In the genomic region with DNA sequence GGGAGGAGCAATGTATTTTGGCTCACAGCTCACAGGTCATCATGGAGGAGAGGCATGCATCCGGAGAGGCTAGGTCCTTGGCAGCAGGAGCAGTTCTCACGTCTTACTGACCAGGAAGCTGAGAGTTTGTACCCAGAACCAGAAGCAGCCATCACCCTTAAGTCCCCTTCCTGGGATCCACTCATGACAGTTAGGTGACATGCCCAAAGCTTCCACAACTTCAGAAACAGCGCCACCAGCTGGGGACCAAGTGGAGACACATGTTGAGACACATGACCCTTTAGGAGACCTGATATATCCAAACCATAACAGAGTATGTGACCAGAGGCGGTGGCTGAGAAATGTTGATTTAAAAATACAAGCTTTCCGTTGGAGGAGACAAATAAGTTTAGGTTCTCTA, we compare ENCODE assay signal across 23 mouse cellular contexts. TPM values are rescaled to one million over a fixed set of nuclear protein-coding genes. Genes with fewer than 3 reads are reported as not detected.
DNase-seq lines count a peak whose midpoint lies in the region; ATAC-seq and TF ChIP-seq lines count a peak whose summit lies in the region.
"Had no signal": no experiment of that assay in that cellular context is flagged by ENCODE, and none has a peak within 500 bp of the region (broad histone marks: within the 10 kb centered on the region; RNA-seq: fewer than 3 reads in every experiment).

No protein-coding gene starts in this region.

- H3K4me2 ChIP-seq in lung, postnatal 0 days (replicated peaks; ENCODE audit: low read depth, low read length) = no peak overlapping the region
- H3K4me2 ChIP-seq: embryonic facial prominence, embryonic 15.5 days; forebrain, embryonic 13.5 days; liver, embryonic 13.5 days had no signal

- no peaks in the 10 kb centered on the region for H3K27me3 ChIP-seq in heart, embryonic 10.5 days (ENCODE audit: insufficient read depth, poor library complexity, severe bottlenecking)
- H3K27me3 ChIP-seq in lung, postnatal 0 days (replicated peaks; ENCODE audit: insufficient read depth, low read length) = no peaks in the 10 kb centered on the region
- no peaks in the 10 kb centered on the region; the same call in 1 of the 2 replicates for H3K27me3 ChIP-seq in ES-Bruce4 (ENCODE audit: control insufficient read depth, insufficient read depth, low read length, poor library complexity, severe bottlenecking)
- H3K27me3 ChIP-seq: embryonic facial prominence, embryonic 15.5 days; forebrain, embryonic 13.5 days; liver, embryonic 13.5 days had no signal

- H3K36me3 ChIP-seq in heart, embryonic 10.5 days = no peaks in the 10 kb centered on the region
- H3K36me3 ChIP-seq in lung, postnatal 0 days (ENCODE audit: insufficient read depth, low read length) = no peaks in the 10 kb centered on the region
- H3K36me3 ChIP-seq in ES-Bruce4 (ENCODE audit: control insufficient read depth, insufficient read depth, low read length, poor library complexity, severe bottlenecking) = no peaks in the 10 kb centered on the region
- H3K36me3 ChIP-seq: embryonic facial prominence, embryonic 15.5 days; liver, embryonic 13.5 days had no signal

- H3K9me3 ChIP-seq in heart, embryonic 10.5 days = no peaks in the 10 kb centered on the region
- no peaks in the 10 kb centered on the region for H3K9me3 ChIP-seq in lung, postnatal 0 days (ENCODE audit: low read length)
- H3K9me3 ChIP-seq in ES-Bruce4 (replicated peaks; ENCODE audit: control insufficient read depth, insufficient read depth, low read length, poor library complexity, severe bottlenecking) = no peaks in the 10 kb centered on the region
- H3K9me3 ChIP-seq: embryonic facial prominence, embryonic 15.5 days; forebrain, embryonic 13.5 days; liver, embryonic 13.5 days had no signal

- H3K9ac ChIP-seq in lung, postnatal 0 days (replicated peaks; ENCODE audit: low read depth) = no peak overlapping the region
- no peak overlapping the region for H3K9ac ChIP-seq in ES-Bruce4 (ENCODE audit: low read depth, poor library complexity, severe bottlenecking)
- H3K9ac ChIP-seq: embryonic facial prominence, embryonic 15.5 days; forebrain, embryonic 13.5 days; liver, embryonic 13.5 days had no signal

- H3K27ac ChIP-seq in heart, embryonic 10.5 days = no peak overlapping the region
- H3K27ac ChIP-seq in lung, postnatal 0 days (ENCODE audit: low read length) = no peak overlapping the region
- no peak overlapping the region for H3K27ac ChIP-seq in ES-Bruce4 (ENCODE audit: insufficient read depth, low read length)
- H3K27ac ChIP-seq: embryonic facial prominence, embryonic 15.5 days; forebrain, embryonic 13.5 days; liver, embryonic 13.5 days had no signal

- no peak for ATAC-seq in lung, postnatal 0 days
- ATAC-seq: activated CD4-positive, CD25-positive, alpha-beta regulatory T cell, adult 4 months; forebrain, embryonic 13.5 days had no signal

- no peak overlapping the region for H3K4me3 ChIP-seq in heart, embryonic 10.5 days
- no peak overlapping the region for H3K4me3 ChIP-seq in lung, postnatal 0 days (ENCODE audit: low read depth, low read length)
- no peak overlapping the region for H3K4me3 ChIP-seq in ES-Bruce4 (ENCODE audit: low read depth, low read length)
- H3K4me3 ChIP-seq: embryonic facial prominence, embryonic 15.5 days; forebrain, embryonic 13.5 days; liver, embryonic 13.5 days had no signal

- peaks cover 9% of the 10 kb centered on the region for H3K4me1 ChIP-seq in heart, embryonic 10.5 days
- H3K4me1 ChIP-seq in lung, postnatal 0 days (ENCODE audit: insufficient read depth, low read depth, low read length) = no peaks in the 10 kb centered on the region
- no peaks in the 10 kb centered on the region for H3K4me1 ChIP-seq in ES-Bruce4 (ENCODE audit: control insufficient read depth, insufficient read depth, low read length)
- H3K4me1 ChIP-seq: embryonic facial prominence, embryonic 15.5 days; forebrain, embryonic 13.5 days; liver, embryonic 13.5 days had no signal

- intact Hi-C loops in heart, postnatal 25 days (cut with DNase I) = no loop called here

- no peak for TF ChIP-seq POLR2A in ES-Bruce4 (IDR thresholded peaks at IDR 0.05; ENCODE audit: insufficient read depth, low read length)

- no peak for TF ChIP-seq EP300 in lung, postnatal 0 days (IDR thresholded peaks at IDR 0.05)
- no peak for TF ChIP-seq EP300 in ES-Bruce4 (IDR thresholded peaks at IDR 0.05; ENCODE audit: insufficient read depth, low read depth, low read length)

- peak; percentile 38 for DNase-seq in heart, embryonic 10.5 days (ENCODE audit: low spot score)
- DNase-seq in heart, postnatal 25 days (ENCODE audit: low spot score) = no peak
- DNase-seq in lung, postnatal 0 days (ENCODE audit: low spot score) = no peak
- DNase-seq in lung, postnatal 4 days = no peak
- DNase-seq in c-Kit-positive CD71-positive TER-119-positive erythroid progenitor cells, embryonic 14.5 days (ENCODE audit: low spot score) = peak; percentile 3
- no peak for DNase-seq in right cerebral cortex, adult 18-20 months
- DNase-seq in frontal cortex, postnatal 36 days (ENCODE audit: low spot score in 2 of 2) = no peak
- DNase-seq: cerebellum, adult 11-12 months; gastrocnemius, postnatal 10 days; heart, postnatal 4 days; kidney, adult 11 months; liver, embryonic 13.5 days had no signal

- TF ChIP-seq CTCF in lung, postnatal 0 days (IDR thresholded peaks at IDR 0.05) = peak; percentile 47
- TF ChIP-seq CTCF in ES-Bruce4 (IDR thresholded peaks at IDR 0.05; ENCODE audit: low read depth, low read length) = peak; percentile 57

- WGBS in heart, embryonic 10.5 days = 69% methylated on average over 5 of the region's 5 CpGs
- 63% methylated on average over 5 of the region's 5 CpGs for WGBS in lung, postnatal 0 days

RNA-seq across cellular contexts. Expression of gene Olfr157, which starts 8.0 kb away (rescaled TPM):
- polyA plus RNA-seq in heart, embryonic 10.5 days (2016; fragmentation: Nextera tagmentation; extraction: Ambion mirVana) = 0.10 TPM in 1 of 2 replicates, not detected in the other
- not detected for total RNA-seq in heart, postnatal 25 days (2021)
- polyA plus RNA-seq in lung, postnatal 0 days (2015; fragmentation: Nextera tagmentation; extraction: Ambion mirVana) = not detected in 2 replicates
- polyA plus RNA-seq in ES-Bruce4 (2011; ENCODE audit: insufficient read depth, insufficient read length, low read depth, missing spikeins) = not detected in 2 replicates
- total RNA-seq: common myeloid progenitor, adult 5-6 weeks; gastrocnemius, postnatal 10 days; heart, postnatal 4 days; layer of hippocampus, adult 18-20 months; left cerebral cortex, postnatal 25 days; megakaryocyte, adult 5-6 weeks; monocyte, adult 5-6 weeks had no signal
- polyA plus RNA-seq: forebrain, embryonic 13.5 days; liver, embryonic 13.5 days; neural tube, embryonic 14.5 days; thymus, postnatal 0 days had no signal

RNA-seq across cellular contexts. Expression of gene Olfr156, which starts 8.3 kb away (rescaled TPM):
- polyA plus RNA-seq in heart, embryonic 10.5 days (2016; fragmentation: Nextera tagmentation; extraction: Ambion mirVana) = not detected in 2 replicates
- not detected for total RNA-seq in heart, postnatal 25 days (2021)
- polyA plus RNA-seq in lung, postnatal 0 days (2015; fragmentation: Nextera tagmentation; extraction: Ambion mirVana) = not detected in 2 replicates
- not detected in 2 replicates for polyA plus RNA-seq in ES-Bruce4 (2011; ENCODE audit: insufficient read depth, insufficient read length, low read depth, missing spikeins)
- total RNA-seq: common myeloid progenitor, adult 5-6 weeks; gastrocnemius, postnatal 10 days; heart, postnatal 4 days; layer of hippocampus, adult 18-20 months; left cerebral cortex, postnatal 25 days; megakaryocyte, adult 5-6 weeks; monocyte, adult 5-6 weeks had no signal
- polyA plus RNA-seq: activated CD4-positive, CD25-positive, alpha-beta regulatory T cell, adult 4 months; embryonic facial prominence, embryonic 15.5 days; forebrain, embryonic 13.5 days; liver, embryonic 13.5 days; neural tube, embryonic 14.5 days; thymus, postnatal 0 days had no signal

RNA-seq across cellular contexts. Expression of gene Olfr155, which starts 19.3 kb away (rescaled TPM):
- not detected in 2 replicates for polyA plus RNA-seq in heart, embryonic 10.5 days (2016; fragmentation: Nextera tagmentation; extraction: Ambion mirVana)
- total RNA-seq in heart, postnatal 25 days (2021) = not detected
- polyA plus RNA-seq in lung, postnatal 0 days (2015; fragmentation: Nextera tagmentation; extraction: Ambion mirVana) = not detected in 2 replicates
- polyA plus RNA-seq in ES-Bruce4 (2011; ENCODE audit: insufficient read depth, insufficient read length, low read depth, missing spikeins) = not detected in 2 replicates
- total RNA-seq: common myeloid progenitor, adult 5-6 weeks; gastrocnemius, postnatal 10 days; heart, postnatal 4 days; layer of hippocampus, adult 18-20 months; left cerebral cortex, postnatal 25 days; megakaryocyte, adult 5-6 weeks; monocyte, adult 5-6 weeks had no signal
- polyA plus RNA-seq: forebrain, embryonic 13.5 days; liver, embryonic 13.5 days; neural tube, embryonic 14.5 days; thymus, postnatal 0 days had no signal

RNA-seq across cellular contexts. Expression of gene Reck, which starts 43.3 kb away (rescaled TPM):
- polyA plus RNA-seq in heart, embryonic 10.5 days (2016; fragmentation: Nextera tagmentation; extraction: Ambion mirVana) = 11.0 and 17.4 TPM in 2 replicates
- 1 to 10 TPM; 6.5 TPM for total RNA-seq in heart, postnatal 25 days (2021)
- 13.6 TPM in 2 replicates for polyA plus RNA-seq in lung, postnatal 0 days (2015; fragmentation: Nextera tagmentation; extraction: Ambion mirVana)
- 5.7 and 6.3 TPM in 2 replicates for polyA plus RNA-seq in ES-Bruce4 (2011; ENCODE audit: insufficient read depth, insufficient read length, low read depth, missing spikeins)

Comparison
In these comparisons a context has a peak if more than half of its experiments do, and no peak if none do; other contexts are left out.
1. DNase-seq: peak in heart, embryonic 10.5 days (single experiment) and c-Kit-positive CD71-positive TER-119-positive erythroid progenitor cells, embryonic 14.5 days (single experiment); none in heart, postnatal 25 days (single experiment), lung, postnatal 0 days (single experiment), lung, postnatal 4 days (0 of 2), right cerebral cortex, adult 18-20 months (single experiment) and frontal cortex, postnatal 36 days (0 of 2).